Mouse (Mus musculus) small intestine, adult 2 months (tissue): ENCODE results near the gene Vmn1r226. TPM values are rescaled to one million over a fixed set of nuclear protein-coding genes. Genes with fewer than 3 reads are reported as not detected.

Experiments
- H3K27ac ChIP-seq: fragments of 200-500 bp; 2 replicates; pipeline ENCODE4 v1.5.1; 2012; ENCODE audit warnings: low read depth, low read length, control low read depth, inconsistent platforms; ENCODE audit not compliant: insufficient read depth
- H3K27me3 ChIP-seq: fragments of 200-500 bp; 2 replicates; pipeline ENCODE4 v1.6.1; 2012; ENCODE audit warnings: mild to moderate bottlenecking, moderate library complexity, low read length, inconsistent platforms; ENCODE audit not compliant: control insufficient read depth, insufficient read depth
- H3K36me3 ChIP-seq: fragments of 200-500 bp; 2 replicates; pipeline ENCODE4 v1.6.1; 2012; ENCODE audit warnings: mild to moderate bottlenecking, low read length, control low read depth, inconsistent platforms; ENCODE audit not compliant: control insufficient read depth, insufficient read depth
- H3K4me1 ChIP-seq: fragments of 200-500 bp; 2 replicates; pipeline ENCODE4 v1.6.1; 2012; ENCODE audit warnings: low read length, inconsistent platforms, mixed read lengths; ENCODE audit not compliant: control insufficient read depth, insufficient read depth, insufficient read length
- H3K4me3 ChIP-seq: fragments of 200-500 bp; 2 replicates; pipeline ENCODE4 v1.5.1; 2012; ENCODE audit warnings: low read depth, mild to moderate bottlenecking, control low read depth, inconsistent platforms, low read length, moderate library complexity
- CTCF ChIP-seq: fragments of 200-500 bp; IDR thresholded peaks from 2 replicates; pipeline ENCODE4 v1.5.1; 2012; ENCODE audit warnings: low read depth, mild to moderate bottlenecking, control low read depth, inconsistent platforms, low read length, moderate library complexity, mixed read lengths; ENCODE audit not compliant: insufficient replicate concordance, insufficient read length; ENCODE audit errors: extremely low read depth
- POLR2A ChIP-seq: fragments of 200-500 bp; IDR thresholded peaks from 2 replicates; pipeline ENCODE4 v1.6.1; 2012; ENCODE audit warnings: low read depth, mild to moderate bottlenecking, control low read depth, inconsistent platforms, low read length, moderate library complexity
- whole genome bisulfite sequencing: fragments of 180-500 bp; shearing (Covaris S2); methylation state at CpG from one replicate; pipeline ENCODE4 v1.1.7; 2018; 5-methylcytosine and 5-hydroxymethylcytosine counted together
- polyA plus RNA-seq: library from polyadenylated mRNA; depleted of rRNA; stranded (reverse); fragments of >200 nt; gene quantifications from 2 replicates; pipeline ENCODE4 v1.2.3, GENCODE M21; 2012; rRNA removed

Vmn1r226 gene
- polyA plus RNA-seq: not detected in 2 replicates

DNA sequence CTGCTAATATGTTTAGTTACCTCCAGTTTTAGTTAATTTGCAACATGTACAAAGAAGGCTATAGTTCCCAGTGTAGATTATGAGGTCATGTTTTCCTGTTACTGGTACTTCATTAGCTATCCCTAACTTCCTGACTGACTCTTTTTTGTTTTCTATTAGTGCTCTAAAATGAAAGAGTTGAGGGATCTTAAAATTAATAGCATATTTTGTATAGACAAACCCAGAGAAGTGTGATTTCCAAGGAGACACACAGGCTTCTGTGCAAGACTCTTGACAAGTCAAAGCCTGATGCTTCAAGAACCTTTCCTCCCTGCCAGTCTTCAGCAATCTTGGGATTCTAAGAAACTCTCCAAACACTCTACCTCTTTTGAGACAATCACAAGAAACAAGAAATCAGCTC lies at the start of gene Vmn1r226:
Vmn1r226 (plus strand) TSS at position 301 of the 400 bp plus-strand sequence.
- Histone ChIP-seq H3K36me3 (no peaks in the 10 kb centered on the region), H3K4me3 (no peak within 1 kb of the TSS), H3K4me1 (no peaks in the 10 kb centered on the region), H3K27me3 (no peaks in the 10 kb centered on the region), H3K27ac (no peak within 1 kb of the TSS)
- TF ChIP-seq POLR2A (no peak), CTCF (no peak)

DNA sequence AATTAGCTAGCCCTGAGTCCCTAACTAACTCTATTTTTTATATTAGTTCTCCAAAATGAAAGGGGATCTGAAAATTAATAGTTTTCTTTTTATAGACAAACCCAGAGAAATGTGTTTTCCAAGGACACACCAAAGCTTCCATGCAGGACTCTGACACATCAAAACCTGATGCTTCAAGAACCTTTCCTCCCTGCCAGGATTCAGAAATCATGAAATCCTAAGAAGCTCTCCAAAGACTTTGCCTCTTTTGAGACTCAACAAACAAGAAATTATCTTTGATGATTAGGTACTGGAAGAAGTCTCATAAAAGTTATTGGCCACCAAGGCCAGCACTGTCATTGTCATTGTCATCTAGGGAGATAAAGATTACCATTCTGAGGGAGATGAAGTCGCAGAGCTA lies 46.9 kb downstream of the Vmn1r226 start, which contains the start of gene Vmn1r227:
Vmn1r227 (plus strand) TSS at position 301 of the 400 bp plus-strand sequence.
- H3K27me3 ChIP-seq: no peaks in the 10 kb centered on the region
- no peak within 1 kb of the TSS for H3K27ac ChIP-seq
- no peaks in the 10 kb centered on the region for H3K36me3 ChIP-seq
- no peak for TF ChIP-seq POLR2A
- TF ChIP-seq CTCF: no peak
- WGBS: 36% methylated on average over 1 of the region's 1 CpGs
- no peaks in the 10 kb centered on the region for H3K4me1 ChIP-seq
- no peak within 1 kb of the TSS for H3K4me3 ChIP-seq

Other genes starting within 250 kb of the Vmn1r226 start
- gene Vmn2r108, start 201.5 kb upstream of the Vmn1r226 start, polyA plus RNA-seq: not detected in 2 replicates
- gene Vmn1r225, start 184.7 kb upstream of the Vmn1r226 start, polyA plus RNA-seq: not detected in 2 replicates
- not detected in 2 replicates for gene Vmn2r109, start 118.1 kb upstream of the Vmn1r226 start, polyA plus RNA-seq
- not detected in 2 replicates for gene Vmn2r110, start 86.4 kb upstream of the Vmn1r226 start, polyA plus RNA-seq
- gene Fpr-rs3, start 58.0 kb upstream of the Vmn1r226 start, polyA plus RNA-seq: not detected in 2 replicates
- not detected in 2 replicates for gene Vmn1r227, start 47.0 kb downstream of the Vmn1r226 start, polyA plus RNA-seq
- gene Vmn1r228, start 103.3 kb downstream of the Vmn1r226 start, polyA plus RNA-seq: not detected in 2 replicates
- not detected in 2 replicates for gene Vmn1r229, start 128.7 kb downstream of the Vmn1r226 start, polyA plus RNA-seq
- not detected in 2 replicates for gene Vmn1r230, start 157.6 kb downstream of the Vmn1r226 start, polyA plus RNA-seq
- not detected in 2 replicates for gene Vmn1r231, start 222.2 kb downstream of the Vmn1r226 start, polyA plus RNA-seq
- gene Vmn1r232, start 236.9 kb downstream of the Vmn1r226 start, polyA plus RNA-seq: not detected in 2 replicates